Mouse (Mus musculus): ENCODE data around the gene Dnajc3.
A peak's percentile ranks its signal among the peaks of the same experiment; 100 is the strongest.
"Not testable (repeated sequence)": the region's sequence is repeated elsewhere in the genome, so short reads cannot be mapped to it uniquely, and the experiment has no call there.

The Dnajc3 gene

DNA sequence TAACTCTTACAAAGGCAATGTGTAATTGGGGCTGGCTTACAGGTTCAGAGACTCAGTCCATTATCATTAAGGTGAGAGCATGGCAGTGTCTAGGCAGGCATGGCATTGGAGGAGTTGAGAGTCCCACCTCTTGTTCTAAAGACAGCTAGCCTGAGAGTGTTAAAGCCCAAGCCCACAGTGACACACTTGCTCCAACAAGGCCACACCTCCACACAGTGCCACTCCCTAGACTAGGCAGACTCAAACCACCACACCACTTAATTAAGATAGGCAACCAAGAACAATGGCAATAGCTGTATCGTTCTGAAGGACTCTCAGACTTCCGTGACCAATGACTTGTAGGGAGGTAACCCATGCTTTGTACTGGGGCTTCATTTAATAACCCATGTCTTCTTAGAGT lies 7.0 kb upstream of the Dnajc3 start:
- DNase-seq (ENCODE audit: low read depth, low spot score): no peak

DNA sequence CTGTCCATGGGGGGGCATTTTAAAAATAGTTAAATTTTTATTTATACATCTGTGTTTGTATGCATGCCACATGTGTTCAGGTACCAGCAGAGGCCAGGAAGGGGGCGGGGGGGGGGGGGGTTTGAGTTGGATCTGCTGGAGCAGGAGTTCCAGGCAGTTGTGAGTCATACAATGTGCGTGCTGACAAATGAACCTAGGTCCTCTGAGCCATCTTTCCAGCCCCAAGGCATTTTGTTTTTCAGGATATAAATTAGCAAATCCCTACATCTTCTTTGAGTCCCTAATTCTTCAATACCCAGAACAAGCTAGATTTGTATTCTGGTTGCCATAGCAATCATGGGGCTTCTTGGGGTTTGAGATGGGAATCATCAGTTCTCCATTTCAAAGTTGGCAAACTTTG lies 6.6 kb upstream of the Dnajc3 start:
- DNase-seq (ENCODE audit: low read depth, low spot score): no peak

DNA sequence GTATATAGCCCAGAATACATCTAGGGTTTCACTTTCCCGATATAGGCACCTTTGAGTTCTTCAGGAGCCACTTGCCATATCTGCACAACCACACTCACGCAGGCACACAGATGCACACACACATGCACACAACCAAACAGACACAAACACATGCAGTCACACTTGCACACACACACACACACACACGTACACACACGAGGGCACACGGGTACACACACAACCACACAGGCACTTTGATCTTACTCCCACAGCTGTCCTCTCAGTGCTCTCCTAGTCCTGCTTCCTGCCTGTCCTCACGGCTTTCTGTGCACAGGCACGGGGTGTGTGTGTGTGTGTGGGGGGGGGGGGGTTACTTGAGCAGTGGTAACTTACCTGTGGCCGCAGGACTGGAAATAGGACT lies 4.8 kb upstream of the Dnajc3 start:
- no peak for DNase-seq (ENCODE audit: low read depth, low spot score)

DNA sequence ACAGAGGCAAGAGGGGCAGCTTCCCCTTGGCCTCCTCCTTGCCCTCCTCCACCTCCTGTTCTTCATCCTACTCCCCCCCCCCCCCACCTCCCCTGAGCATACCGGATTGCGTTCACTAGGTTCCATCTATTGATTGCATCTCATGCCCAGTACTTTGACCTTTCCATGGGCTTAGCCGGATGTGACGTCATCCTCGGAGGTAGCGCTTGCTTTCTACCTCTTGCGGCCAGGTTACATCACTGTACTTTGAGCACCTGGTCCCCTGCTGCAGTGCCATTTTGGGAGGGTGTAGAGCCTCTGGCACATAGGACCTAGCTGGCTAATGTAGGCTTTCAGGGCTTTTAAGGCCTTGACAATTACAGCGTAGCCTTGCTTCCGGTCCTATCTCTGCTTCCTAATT lies 3.1 kb upstream of the Dnajc3 start:
- no peak for DNase-seq (ENCODE audit: low read depth, low spot score)

DNA sequence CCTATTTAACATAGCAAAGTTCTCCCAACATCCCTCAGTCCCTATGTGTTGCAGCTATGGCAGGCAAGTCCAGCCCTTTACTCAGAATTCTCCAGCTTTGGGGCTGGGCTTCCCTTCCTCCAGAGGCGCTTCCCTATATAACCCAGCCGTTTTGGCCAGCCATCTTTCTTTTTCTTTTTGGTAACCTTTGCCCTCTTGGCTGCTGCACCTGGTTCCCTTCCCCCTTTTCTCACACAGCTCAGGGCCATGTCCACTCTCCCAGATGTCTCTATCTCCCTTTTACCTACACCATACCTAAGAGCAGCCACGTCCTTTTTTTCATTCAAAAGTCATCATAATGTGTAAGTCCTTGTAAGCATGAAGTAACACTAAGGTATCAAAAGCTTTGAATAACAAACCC lies 1.5 kb upstream of the Dnajc3 start:
- DNase-seq (ENCODE audit: low read depth, low spot score): no peak

DNA sequence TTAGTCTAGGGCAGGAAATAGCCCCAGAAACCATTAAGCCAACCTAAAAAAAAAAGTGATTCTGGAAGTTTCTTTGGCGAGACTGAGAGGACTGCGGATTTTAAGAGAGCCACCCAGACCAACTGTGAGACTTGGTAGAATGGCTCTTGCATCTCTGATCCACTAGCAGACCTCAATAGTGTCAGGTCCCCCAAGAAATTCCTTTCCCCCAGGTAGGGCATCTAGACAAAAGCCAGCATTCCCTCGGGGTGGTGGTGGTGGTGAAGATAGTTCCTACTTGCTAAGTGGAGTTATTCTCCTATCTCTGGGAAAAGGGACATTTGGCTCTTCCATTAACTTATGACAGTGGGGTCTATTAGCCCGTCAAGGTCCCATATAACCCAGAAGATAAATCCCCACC lies 824 bp upstream of the Dnajc3 start:
- no peak for DNase-seq (ENCODE audit: low read depth, low spot score)

DNA sequence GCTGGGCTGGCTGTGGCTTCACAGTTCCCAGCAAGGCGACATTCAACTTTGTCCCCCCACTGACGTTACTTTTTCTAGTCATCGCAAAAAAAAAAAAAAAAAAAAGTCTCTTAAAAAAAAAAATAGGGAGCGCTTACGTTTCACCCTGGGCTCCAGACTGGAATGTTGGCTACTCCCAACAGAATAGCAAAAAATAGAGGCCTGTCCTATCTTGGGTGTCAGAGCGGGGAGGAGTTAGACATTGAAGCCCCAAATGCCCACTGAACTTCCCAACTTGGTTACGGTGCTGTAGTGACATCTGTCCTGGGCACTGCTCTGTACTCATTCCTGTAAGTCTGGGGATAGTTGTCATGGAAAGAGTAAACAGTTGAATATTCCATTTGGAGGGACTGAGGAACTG lies 775 bp downstream of the Dnajc3 start:
- no peak for DNase-seq (ENCODE audit: low read depth, low spot score)

DNA sequence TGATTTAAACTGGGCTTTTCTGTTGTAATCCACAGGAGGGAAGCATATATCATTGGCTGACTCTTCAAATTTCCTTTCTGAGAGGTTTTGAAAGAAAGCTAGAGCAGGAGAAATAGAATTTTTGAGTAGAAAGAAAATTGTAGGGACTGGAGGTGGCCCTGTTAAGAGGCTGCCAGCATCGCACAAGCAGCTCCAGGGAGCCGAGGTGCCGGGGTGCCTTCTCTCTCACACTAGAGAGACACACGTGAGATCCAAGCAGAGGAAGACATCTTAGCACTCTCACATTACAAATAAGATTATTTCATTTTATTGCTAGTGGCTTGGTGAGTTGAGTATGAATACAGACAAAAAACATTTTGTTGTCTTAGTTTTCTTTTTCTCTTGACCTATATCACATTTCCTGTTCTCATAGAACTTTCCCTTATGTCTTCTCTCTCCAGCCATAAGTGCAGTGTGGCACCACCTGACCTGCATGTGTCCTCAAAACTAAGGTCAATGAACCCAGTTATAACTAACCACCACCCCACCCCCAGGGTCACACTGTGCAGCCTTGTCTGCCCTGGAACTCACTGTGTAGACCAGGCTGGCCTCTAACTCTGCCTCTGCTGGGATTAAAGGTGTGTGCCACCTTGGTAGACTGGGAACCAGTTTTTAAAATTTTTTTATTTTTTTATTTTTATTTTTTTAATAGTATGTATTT lies 3.2 kb downstream of the Dnajc3 start:
- peak; percentile 67 for DNase-seq (ENCODE audit: low read depth, low spot score)

DNA sequence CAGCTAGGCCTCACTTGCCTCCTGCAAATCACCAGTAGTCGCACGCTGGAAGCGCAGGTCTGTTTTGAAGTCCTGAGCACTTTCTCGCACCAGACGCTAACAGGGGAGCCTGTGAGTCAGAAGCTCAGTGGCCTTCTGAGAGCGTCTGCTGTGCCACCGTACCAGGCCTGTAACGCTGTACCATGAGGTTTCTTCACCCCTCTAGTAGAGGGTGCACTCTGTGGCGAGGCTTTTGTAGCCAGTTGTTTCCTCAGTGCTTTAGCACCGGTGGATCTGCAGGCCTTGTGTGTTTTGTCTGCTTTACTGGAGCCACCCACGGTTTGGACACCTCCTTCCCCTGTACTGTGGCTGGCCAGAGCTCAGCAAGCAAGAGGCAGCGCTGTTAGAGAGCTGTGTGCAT lies 4.3 kb downstream of the Dnajc3 start:
- no peak for DNase-seq (ENCODE audit: low read depth, low spot score)

DNA sequence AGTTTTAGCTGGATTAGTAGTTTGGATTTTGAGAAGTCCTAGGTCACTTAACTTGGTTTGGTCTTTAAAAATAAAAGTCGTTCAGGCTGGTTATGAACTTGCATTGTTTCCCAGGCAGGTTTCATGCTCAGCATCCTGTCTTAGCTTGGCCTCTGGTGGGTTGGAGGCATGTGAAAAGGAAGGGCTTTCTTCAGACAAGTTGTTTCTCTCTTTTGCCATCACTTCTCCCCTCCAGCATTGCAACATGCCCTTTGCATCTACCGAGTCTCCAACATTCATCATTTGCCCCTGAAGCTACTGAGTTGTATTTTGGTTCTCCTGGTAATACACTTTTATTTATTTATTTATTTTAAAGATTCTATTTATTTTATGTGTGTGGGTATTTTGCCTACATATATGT lies 6.9 kb downstream of the Dnajc3 start:
- no peak for DNase-seq (ENCODE audit: low read depth, low spot score)

DNA sequence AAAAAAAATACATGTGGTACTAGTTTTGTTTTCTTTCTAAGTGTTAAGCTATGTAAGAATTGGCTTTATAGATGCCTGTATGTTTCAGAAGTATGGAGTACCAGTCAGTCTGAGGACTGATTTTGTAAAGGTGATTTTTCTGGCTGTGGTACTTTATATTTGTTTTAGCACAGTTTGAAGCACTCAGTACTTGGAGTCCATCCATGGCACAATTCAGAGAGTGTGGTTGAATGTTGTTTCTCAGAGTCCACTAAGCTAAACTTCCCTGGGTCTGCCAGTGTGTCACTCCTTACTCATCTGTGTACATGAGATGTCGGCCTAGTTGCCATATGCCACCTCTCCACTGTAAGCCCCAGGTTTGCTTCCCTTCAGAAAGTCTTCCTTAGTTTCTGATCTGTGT lies 11.1 kb downstream of the Dnajc3 start:
- DNase-seq (ENCODE audit: low read depth, low spot score): no peak

DNA sequence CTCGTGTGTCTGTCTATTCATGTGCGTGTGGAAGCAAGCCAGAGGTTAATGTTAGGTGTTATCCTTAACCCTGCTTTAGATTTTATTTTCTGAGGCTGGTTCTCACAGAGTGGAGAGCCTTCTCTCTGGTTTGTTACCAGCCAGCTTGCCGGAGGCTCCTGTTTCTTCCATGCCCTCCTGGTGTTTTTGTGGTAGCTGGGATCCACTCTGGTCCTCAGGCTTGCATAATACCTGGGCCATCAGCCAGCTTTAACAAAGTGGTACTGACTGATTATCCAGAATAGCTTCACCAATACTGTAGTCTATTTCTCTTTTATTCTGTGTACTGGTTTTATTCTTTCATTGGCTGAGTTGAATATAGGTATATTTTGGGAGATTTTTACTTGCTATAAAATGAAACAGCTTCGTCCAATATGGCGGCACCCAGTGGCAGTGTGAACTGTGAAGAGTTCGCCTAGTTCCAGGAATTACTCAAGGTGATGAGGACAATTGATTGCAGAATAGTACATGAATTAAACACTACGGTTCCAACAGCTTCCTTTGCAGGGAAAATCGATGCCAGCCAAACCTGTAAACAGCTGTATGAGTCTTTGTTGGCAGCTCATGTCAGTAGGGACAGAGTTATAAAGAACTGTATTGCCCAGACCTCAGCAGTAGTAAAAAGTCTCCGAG lies 14.3 kb downstream of the Dnajc3 start:
- no peak for DNase-seq (ENCODE audit: low read depth, low spot score)

DNA sequence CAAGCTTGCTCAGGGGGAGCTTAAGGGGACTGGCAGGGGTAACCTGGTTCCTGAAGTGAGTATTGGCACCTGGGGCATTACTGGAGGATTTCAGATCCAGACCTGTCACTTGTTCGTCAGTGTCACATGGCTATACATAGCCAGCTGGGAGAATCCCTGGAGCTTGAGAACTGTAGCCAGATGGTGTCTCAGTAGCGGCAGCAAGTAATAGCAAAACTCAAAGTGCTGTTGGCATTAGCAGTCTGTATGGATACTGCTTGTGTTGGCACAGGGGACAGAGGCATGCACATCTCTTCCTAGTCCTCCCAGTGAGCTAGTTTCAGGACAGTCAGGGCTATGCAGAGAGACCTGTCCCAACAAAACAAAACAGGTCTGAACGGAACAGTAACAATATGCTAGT lies 20.2 kb downstream of the Dnajc3 start:
- no peak for DNase-seq (ENCODE audit: low read depth, low spot score)

DNA sequence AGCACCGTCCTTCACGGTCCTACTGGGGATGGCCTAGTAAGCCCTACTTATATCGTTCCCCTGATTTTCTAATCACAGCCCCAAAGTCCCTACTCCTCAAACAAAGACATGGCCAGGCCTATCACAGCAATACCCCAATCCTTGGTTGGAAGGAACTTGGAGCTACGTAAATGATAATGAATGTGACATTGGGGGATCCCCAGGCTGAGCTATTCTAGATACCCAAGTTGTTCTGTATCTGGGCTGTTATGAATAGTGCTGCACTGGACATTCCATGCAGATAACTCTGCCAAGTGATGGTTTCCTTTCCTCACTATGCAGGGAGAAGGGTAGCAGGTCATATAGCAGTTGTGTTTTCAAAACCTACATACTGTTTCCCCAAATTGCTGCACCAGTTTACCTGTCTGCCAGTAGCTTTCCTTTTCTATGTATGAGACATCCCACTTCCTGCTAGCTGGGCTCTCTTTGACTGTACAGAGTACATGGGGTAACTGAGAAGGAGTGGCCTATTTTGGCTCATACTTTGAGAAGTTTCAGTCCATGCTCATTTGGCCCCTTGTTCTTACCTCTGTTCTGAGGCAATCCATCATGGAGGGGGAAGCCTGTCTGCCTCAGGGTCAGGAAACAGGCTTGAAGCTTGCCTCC lies 27.7 kb downstream of the Dnajc3 start:
- DNase-seq (ENCODE audit: low read depth, low spot score): no peak

DNA sequence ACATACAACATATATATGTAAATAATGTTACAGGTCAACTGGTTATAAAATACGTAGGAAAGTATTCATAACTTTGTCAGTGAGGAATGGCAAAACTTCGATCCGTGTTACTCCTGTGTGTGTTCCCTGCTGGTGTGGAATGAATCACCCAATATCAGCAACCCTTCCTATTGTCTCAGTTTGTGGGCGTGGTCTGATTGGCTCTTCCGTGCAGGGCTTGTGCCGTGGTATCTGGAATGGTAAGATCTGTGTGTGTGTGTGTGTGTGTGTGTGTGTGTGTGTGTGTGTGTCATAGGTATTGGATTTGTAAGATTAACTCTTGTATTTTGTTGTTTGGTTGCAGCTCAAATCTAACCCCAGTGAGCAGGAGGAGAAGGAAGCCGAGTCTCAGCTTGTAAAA lies 29.9 kb downstream of the Dnajc3 start:
- DNase-seq (ENCODE audit: low read depth, low spot score): no peak

DNA sequence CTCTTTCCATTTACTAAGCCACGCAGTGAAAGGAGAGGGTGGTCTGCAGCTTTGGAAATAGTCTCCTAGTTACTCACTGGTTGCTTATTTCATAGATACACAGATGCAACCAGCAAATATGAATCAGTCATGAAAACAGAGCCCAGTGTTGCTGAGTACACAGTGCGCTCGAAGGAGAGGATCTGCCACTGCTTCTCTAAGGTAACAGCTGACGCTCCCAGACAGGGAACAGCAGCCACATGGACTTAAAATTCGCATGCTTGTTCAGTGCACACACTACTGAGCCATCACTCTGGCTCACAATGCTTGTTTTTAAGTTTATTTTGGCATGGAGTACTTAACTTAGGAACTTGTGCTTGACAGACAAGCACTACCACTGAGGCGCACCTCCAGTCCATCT lies 34.5 kb downstream of the Dnajc3 start:
- DNase-seq (ENCODE audit: low read depth, low spot score): no peak

DNA sequence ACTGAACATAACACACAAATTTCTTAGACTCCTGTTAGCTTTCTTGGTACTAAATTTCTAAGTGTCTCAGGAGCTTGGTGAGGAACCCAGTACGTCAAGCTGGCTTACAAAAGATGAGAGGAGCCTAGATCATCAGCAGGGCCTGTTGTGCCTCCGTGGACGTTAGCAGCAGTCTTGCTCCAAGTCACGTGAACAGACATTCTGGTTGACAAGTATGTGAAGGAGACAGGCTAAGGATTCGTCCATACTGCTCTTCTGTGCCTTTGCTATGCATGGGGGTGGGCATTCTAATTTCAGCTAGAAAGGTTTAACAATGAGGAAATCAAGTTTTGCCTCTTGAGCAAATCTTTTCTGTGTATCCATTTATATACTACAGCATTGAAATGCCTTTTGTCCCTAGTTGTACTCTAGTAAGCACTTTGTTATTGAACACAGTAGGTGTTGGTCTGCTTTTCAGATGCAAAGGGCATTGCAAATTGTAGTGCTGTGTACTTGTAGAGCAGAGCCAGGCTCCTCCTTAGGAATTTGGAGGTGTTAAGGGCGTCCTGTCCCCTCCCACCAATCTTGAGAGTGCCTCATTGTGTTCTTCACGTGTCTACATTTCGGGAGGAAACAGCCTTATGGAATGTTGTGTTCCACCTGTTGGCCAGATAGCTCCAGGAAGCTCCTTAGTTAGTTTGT lies 39.5 kb downstream of the Dnajc3 start:
- DNase-seq (ENCODE audit: low read depth, low spot score): no peak

DNA sequence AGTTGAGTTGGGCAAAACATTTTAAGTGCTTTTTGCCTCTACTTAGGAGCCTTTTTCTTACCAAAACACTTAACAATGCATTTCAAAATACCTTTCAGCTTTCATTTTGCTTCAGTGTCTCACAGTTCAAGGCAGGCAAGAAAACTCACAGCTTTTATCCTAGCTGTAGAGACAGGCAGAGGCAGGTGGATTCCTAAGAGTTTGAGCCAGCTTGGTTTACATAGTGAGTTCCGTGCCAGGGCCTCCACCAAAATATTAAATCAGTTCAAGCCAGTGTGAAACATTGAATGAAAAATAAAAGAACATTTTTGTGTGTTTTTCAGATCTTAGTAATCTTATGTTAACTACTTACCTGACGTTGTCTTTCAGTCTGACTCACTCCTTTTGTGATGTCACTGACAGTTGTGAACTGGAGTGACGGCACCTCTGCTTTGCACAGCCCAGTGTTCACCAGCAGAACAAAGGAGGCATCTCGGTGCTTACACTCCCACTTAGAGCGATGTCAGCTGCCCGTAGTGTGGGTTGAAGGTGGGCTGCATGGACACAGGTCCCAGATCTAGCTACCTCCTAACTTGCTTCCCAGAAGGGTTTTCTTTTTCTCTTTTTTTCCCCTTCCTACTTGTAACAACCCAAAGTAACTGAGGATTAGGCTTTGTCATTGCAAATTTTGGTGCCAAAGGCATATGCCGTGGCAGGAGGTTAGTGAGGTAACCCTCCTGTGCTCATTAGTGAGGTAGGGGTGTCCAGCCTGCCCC lies 42.0 kb downstream of the Dnajc3 start:
- DNase-seq (ENCODE audit: low read depth, low spot score): no peak

DNA sequence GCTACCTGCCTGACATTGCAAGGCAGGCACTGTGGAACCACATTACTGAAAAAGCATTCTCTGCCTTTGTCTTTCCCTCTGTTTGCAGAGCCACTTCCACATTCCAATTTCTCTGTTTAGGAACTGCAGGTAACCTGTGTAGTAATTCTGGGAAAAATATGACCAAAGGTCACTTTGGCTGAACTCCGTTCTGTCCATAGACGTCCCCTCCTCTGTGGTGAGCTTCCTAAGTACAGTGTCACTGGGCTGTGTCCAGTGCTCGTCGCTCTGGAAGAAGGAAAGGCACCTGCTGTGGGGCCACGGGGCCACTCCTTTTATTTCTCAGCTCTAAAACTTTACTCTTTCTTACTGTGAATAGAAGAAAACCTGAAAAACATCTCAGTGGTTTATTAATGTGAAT lies 42.6 kb downstream of the Dnajc3 start:
- DNase-seq (ENCODE audit: low read depth, low spot score): no peak

DNA sequence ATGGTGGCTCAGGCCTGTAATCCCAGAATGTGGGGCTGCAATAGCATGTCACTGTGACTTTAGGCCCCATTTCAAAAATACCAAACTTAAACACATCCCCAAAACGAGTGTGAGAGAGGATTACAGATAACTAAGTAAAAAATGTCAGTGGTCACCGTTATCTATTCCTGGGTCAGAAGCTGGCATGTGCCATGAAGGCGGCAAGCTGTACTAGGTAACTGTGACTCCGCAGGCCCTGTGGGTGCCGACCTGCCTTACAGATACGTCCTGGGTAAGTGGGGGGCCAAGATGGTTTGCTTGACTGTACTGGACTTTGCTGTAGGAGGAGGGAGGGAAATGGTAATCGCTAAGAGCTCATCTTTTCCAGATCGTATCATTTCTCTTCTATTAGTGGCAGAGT lies 43.1 kb downstream of the Dnajc3 start:
- DNase-seq (ENCODE audit: low read depth, low spot score): no peak

DNA sequence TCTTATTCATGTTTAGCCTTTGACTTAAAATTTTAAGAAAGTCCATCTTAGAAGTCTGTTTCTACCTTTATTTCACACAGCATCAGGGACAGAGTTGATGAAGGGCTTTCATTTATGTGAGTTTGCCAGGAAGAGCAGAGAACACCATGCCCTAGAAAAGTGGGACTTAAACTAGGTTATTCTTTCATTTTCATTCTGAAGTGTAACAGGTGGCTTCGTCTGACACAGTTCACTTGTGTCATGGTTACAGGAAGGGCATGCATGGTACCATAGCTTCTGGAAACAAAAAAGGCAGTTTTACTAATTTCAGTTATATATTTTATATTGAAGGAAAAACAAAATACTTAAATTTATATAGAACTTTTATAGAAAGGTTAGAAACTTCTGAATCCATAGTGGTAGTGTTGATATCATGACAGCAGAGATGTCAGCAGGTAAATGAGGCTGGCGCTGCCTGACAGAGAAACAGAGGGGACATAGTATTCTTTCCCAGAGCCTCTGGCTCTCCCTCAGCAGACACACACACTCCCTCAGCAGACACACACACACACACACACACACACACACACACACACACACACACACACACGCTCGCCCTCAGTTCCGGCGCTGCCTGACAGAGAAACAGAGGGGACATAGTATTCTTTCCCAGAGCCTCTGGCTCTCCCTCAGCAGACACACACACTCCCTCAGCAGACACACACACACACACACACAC lies 44.1 kb downstream of the Dnajc3 start:
- DNase-seq (ENCODE audit: low read depth, low spot score): not testable (repeated sequence)
